Mouse (Mus musculus): ENCODE data around the gene Clrn2.

Gene Clrn2

GRCm38 (mm10) chr5:45449831-45450716, 3.5 kb upstream of the Clrn2 start, which contains the start of gene Qdpr:
TSS of gene Qdpr (minus strand) at chr5:45450236.
- in situ Hi-C loops (cut with MboI, MseI): loop anchor here (5.0 to 25.0 kb wide), 3 partner anchors 42 to 887 kb away; partner anchors contain the start of genes Lap3 and Med28

GRCm38 (mm10) chr5:45454456-45454855, 905 bp downstream of the Clrn2 start:
- in situ Hi-C loops (cut with MboI, MseI): loop anchor here (5.0 to 25.0 kb wide), 2 partner anchors 38 to 883 kb away; partner anchors contain the start of gene Lap3

GRCm38 (mm10) chr5:45472880-45473450, 19.4 kb downstream of the Clrn2 start:
- in situ Hi-C loops (cut with MboI, MseI): loop anchor here (5.0 to 25.0 kb wide), 3 partner anchors 59 to 864 kb away; partner anchors contain the start of gene Ncapg

DNA sequence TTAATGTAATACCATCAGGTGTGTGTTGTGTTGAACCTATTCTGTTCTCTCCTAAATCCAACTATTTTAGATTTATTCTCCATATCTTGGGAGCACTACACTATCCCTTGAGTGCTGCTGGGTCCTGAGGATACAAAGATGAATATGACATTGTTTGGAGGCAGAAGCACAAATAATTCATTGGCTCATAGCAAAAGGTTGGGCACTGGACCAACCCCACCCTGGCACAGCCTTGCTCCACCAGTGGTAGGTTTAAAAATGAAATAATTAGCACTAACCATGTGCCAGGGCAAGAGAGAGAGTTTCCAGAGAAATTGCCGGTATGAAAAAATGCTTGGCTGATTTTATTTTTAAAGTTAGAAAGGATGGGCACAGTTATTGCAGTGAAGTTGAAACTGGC, 20.0 kb downstream of the Clrn2 start:
- in situ Hi-C loops (cut with MboI, MseI): loop anchor here (5.0 to 25.0 kb wide), 3 partner anchors 59 to 864 kb away; partner anchors contain the start of gene Ncapg

GRCm38 (mm10) chr5:45474215-45474614, 20.7 kb downstream of the Clrn2 start:
- in situ Hi-C loops (cut with MboI, MseI): loop anchor here (5.0 to 25.0 kb wide), 3 partner anchors 58 to 863 kb away; partner anchors contain the start of gene Ncapg

DNA sequence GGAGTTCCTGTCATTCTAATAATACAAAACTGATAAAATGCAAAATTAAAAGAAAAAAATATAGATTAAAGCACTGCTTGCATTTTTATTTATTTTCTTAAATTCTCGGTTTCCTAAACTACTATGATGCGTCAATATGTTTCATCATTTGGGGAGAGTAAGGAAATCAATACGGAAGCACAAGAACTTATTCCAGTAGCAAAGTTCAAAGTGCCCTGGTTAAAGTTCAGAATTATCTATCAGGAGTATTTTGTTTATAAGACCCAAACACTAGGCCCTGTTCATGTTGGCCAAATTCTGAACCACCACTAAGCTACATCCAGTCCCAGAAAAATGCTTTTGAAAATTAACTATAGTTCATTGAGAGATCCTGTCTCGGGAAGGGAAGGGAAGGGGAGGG, 21.2 kb downstream of the Clrn2 start:
- in situ Hi-C loops (cut with MboI, MseI): loop anchor here (5.0 to 25.0 kb wide), 3 partner anchors 58 to 863 kb away; partner anchors contain the start of gene Ncapg

- in situ Hi-C loops (cut with MboI, MseI): no loop called here
Measured at GRCm38 (mm10) chr5:45475771-45476170, 22.2 kb downstream of the Clrn2 start.

DNA sequence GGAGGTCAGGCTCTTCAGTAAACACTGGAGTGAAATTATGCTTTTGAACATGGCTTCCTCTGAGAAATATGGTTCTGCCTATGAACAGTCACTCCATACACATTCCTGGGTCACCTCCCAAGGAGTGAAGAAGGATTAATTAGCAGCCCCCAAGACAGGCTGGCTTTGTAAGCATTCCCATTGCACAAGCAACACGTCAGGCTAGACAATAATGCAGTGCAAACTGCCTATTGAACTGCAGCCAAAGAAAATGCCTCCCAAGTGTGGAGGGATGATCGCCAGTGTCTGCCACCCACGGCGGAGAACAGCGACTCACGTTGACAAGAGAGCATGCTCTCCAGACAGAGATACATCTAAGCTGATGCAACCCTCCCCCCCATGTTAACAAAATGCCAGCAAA, 22.7 kb downstream of the Clrn2 start:
- in situ Hi-C loops (cut with MboI, MseI): no loop called here

DNA sequence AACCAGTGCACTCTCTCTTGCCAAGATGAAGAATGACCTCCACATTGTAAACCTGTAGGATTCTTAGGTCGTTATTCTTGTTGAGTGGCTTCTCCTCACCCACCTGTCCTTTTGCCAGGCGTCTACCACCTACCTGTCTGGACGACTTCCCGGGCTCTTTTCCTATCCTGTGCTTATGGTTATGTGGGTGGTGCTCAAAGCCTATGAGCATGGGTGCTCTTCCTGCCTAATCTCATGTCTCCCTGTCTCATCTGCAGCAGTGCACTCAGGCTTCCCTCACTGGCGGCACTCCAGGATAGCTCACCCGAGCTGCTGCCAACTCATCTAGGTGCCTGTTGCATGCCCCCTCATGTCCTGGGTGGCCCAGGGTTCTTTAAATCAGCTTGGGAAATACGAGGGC, 24.1 kb downstream of the Clrn2 start:
- in situ Hi-C loops (cut with MboI, MseI): no loop called here

- in situ Hi-C loops (cut with MboI, MseI): no loop called here
Measured at GRCm38 (mm10) chr5:45480066-45480465, 26.5 kb downstream of the Clrn2 start.

GRCm38 (mm10) chr5:45481125-45481524, 27.6 kb downstream of the Clrn2 start:
- in situ Hi-C loops (cut with MboI, MseI): no loop called here

GRCm38 (mm10) chr5:45482607-45483006, 29.1 kb downstream of the Clrn2 start:
- in situ Hi-C loops (cut with MboI, MseI): no loop called here

DNA sequence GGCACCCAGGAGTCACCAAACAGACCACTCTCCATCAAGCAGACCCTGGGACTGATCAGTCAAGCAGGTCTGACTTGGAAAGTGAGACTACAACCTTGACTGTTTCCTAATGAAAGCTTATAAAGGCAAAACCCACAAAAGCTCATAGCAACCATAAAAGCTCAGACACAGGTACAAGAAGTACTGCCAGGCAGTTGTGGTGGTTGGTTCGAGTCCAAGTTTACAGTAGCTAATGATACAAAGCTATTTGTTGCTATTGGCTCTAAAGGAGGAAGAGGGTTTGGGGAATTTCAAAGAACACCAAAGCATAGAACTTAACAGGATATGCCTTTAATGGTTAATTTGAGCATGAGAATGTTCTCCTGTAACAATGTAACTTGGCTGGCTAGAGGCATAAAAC, 30.1 kb downstream of the Clrn2 start:
- in situ Hi-C loops (cut with MboI, MseI): no loop called here

DNA sequence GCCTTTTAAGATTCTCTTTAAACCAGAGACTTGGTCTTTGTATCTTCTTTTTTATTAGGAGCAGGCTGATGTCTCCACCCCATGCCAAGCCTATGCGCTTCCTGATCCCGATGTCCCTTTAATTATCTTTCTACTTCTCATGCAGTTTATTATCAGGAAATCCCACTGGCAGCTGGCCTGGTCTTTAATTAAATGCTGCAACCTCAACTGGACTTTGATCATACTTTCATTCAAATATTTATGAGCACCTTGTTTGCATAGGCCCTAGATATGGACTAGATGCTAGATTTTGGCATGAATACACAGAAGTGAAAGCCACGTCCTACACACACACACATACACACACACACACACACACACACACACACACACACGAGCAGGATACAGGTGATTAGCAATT, 38.2 kb downstream of the Clrn2 start:
- in situ Hi-C loops (cut with MboI, MseI): loop anchor here (5.0 to 10.0 kb wide), 2 partner anchors 39 to 373 kb away; partner anchors contain the start of genes Clrn2 and Qdpr

GRCm38 (mm10) chr5:45493191-45494092, 39.9 kb downstream of the Clrn2 start, which contains the start of gene Lap3:
TSS of gene Lap3 (plus strand) at chr5:45493374.
- in situ Hi-C loops (cut with MboI, MseI): loop anchor here (5.0 to 10.0 kb wide), 2 partner anchors 41 to 371 kb away; partner anchors contain the start of genes Clrn2 and Qdpr

DNA sequence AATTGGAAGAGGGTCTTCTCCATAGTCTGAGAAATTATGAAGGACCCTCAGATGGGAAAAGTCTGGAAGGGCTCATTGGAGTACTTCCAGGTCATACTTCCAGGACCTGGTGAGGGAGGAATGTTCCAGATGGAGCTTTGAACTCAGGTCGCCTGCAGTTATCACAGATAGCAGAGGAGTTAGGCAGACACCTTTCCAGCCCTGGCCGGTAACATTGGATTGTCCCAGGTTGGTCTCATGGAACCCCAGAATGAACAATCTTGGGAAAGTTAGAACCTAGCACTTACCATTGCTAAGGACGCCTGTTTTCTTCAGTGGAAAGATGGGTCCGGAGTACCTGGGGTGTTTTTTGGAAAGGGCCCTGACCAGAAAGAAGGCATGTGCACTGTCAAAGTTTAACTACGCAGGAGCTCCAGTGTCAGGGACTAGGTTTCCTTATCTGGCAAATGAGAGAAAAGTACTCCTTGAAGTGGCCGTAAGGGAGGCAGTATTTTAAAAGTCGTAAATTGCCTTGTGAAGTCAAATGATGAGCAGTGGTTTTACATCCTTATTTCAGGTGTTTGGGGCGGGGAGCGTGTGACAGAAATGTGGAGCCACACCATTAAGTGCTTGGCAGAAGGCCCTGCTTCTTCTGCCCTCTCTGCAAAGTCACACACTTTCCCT, 40.7 kb downstream of the Clrn2 start:
- in situ Hi-C loops (cut with MboI, MseI): loop anchor here (5.0 to 10.0 kb wide), 2 partner anchors 42 to 371 kb away; partner anchors contain the start of genes Clrn2 and Qdpr

- in situ Hi-C loops (cut with MboI, MseI): loop anchor here (10.0 kb wide), 1 partner anchor 369 kb away; no protein-coding TSS in a partner anchor
Measured at GRCm38 (mm10) chr5:45495429-45495975, 42.0 kb downstream of the Clrn2 start.

GRCm38 (mm10) chr5:45496042-45496441, 42.5 kb downstream of the Clrn2 start:
- in situ Hi-C loops (cut with MboI, MseI): loop anchor here (10.0 kb wide), 1 partner anchor 369 kb away; no protein-coding TSS in a partner anchor

DNA sequence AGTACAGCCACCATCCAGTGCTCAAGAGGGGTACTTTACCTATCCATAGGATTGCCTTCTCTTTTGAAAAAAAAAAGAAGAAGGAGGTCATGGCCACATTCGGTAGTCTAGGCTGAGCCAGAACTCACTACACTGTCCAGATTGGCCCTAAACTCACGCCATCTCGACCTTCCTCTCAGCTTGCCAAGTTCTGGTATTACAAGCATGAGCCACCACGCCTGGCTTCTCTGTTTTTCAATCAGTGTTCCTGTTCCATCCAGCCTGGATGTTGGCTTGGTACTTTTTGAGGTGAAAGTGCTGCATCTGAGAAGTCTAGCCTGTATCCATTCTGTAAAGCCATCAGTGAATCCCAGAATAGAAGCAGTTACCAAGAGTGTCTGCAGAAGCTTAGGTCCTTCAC, 42.9 kb downstream of the Clrn2 start:
- in situ Hi-C loops (cut with MboI, MseI): loop anchor here (10.0 kb wide), 1 partner anchor 368 kb away; no protein-coding TSS in a partner anchor
